Mouse (Mus musculus) thymus, adult 2 months (tissue): Measurements from ENCODE around the gene Med11.

Experiments
- CTCF ChIP-seq: fragments of 200-500 bp; IDR thresholded peaks from 2 replicates; pipeline ENCODE4 v1.5.1; 2012; ENCODE audit warnings: mild to moderate bottlenecking, control low read depth, low read length, moderate library complexity, borderline replicate concordance; ENCODE audit not compliant: control insufficient read depth, poor library complexity, insufficient read depth; ENCODE audit errors: extremely low read depth
- POLR2A ChIP-seq: fragments of 200-500 bp; IDR thresholded peaks from 2 replicates; pipeline ENCODE4 v1.6.1; 2012; ENCODE audit warnings: mild to moderate bottlenecking, low read length, control low read depth, moderate library complexity; ENCODE audit not compliant: control insufficient read depth, poor library complexity, insufficient read depth; ENCODE audit errors: extremely low read depth

- TF ChIP-seq CTCF (no peak), POLR2A (no peak)
Observed at GRCm38 (mm10) chr11:70469764-70470163, 18.0 kb downstream of the Med11 start.
